8 mouse cellular contexts compared by ENCODE assay signal in the genomic region with DNA sequence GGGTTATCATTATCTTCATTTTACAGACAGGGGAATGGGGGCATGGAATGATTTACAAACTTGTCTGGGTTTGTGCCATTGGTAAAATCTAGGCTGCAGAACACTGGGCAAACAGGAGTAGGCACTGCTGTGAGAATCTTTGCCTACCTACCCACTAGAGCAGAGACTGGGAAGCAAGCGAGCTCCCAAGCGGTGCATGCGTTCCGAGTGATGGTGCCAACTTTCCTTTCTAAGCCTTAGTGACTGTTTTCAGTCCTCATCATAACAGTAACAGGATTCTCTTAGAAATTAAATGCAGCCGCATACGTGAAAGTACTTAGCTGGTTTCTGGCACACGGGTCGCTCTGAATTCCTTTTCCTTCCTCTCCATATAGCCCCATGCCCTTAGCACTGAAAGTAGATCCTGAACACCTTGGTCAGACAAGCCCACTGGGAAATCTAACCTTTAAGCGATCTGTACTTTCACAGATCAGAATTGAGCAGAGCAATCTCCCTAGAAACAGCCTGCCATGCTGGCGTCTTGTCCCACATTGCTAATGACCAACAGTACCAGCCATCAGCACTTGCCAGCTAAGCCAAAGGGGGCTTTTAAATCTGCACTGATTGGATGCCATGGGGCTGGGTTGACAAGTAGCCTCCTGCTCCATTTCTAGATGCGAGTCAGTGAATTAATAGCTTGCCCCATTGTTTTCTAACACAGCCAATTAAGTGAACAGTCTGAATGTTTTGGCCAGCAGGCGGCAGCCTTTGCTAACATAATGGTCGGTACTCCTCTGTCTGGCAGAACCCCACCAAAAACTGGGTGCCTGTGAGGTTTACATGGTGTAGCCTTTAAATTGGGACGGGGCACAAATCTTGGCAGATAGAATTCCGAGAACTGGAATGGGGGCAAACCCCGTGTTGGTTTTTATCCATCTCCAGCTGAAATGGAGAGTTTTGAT. TPM values are rescaled to one million over a fixed set of nuclear protein-coding genes. Genes with fewer than 3 reads are reported as not detected.
DNase-seq lines count a peak whose midpoint lies in the region; ATAC-seq and TF ChIP-seq lines count a peak whose summit lies in the region.

No protein-coding gene starts in this region.

- no peak overlapping the region for H3K9ac ChIP-seq in ES-Bruce4 (ENCODE audit: low read depth, poor library complexity, severe bottlenecking)
- peak overlapping the region; percentile 49 for H3K9ac ChIP-seq in forebrain, postnatal 0 days
- H3K9ac ChIP-seq in lung, embryonic 15.5 days: no peak overlapping the region

- H3K27me3 ChIP-seq in ES-Bruce4 (ENCODE audit: control insufficient read depth, insufficient read depth, low read length, poor library complexity, severe bottlenecking): no peaks in the 10 kb centered on the region
- no peaks in the 10 kb centered on the region for H3K27me3 ChIP-seq in forebrain, postnatal 0 days (ENCODE audit: insufficient read depth, low read length)
- H3K27me3 ChIP-seq in lung, embryonic 15.5 days: no peaks in the 10 kb centered on the region
- no peaks in the 10 kb centered on the region for H3K27me3 ChIP-seq in thymus, adult 2 months (ENCODE audit: control insufficient read depth, insufficient read depth, low read length)

- H3K9me3 ChIP-seq in ES-Bruce4 (replicated peaks; ENCODE audit: control insufficient read depth, insufficient read depth, low read length, poor library complexity, severe bottlenecking): no peaks in the 10 kb centered on the region
- no peaks in the 10 kb centered on the region for H3K9me3 ChIP-seq in forebrain, postnatal 0 days (ENCODE audit: low read length)
- no peaks in the 10 kb centered on the region for H3K9me3 ChIP-seq in lung, embryonic 15.5 days

- H3K4me2 ChIP-seq in forebrain, postnatal 0 days (ENCODE audit: low read depth): peak overlapping the region; percentile 64
- H3K4me2 ChIP-seq in lung, embryonic 15.5 days: peak overlapping the region; percentile 35

- H3K4me3 ChIP-seq in ES-Bruce4 (ENCODE audit: low read depth, low read length): no peak overlapping the region
- H3K4me3 ChIP-seq in forebrain, postnatal 0 days (ENCODE audit: low read depth, low read length): peak overlapping the region; percentile 34
- no peak overlapping the region for H3K4me3 ChIP-seq in lung, embryonic 15.5 days
- H3K4me3 ChIP-seq in thymus, adult 2 months (ENCODE audit: control insufficient read depth, insufficient read depth, low read length): no peak overlapping the region

- 23% methylated on average over 16 of the region's 16 CpGs for WGBS in forebrain, postnatal 0 days
- 51% methylated on average over 16 of the region's 16 CpGs for WGBS in lung, embryonic 15.5 days
- WGBS in thymus, adult 2 months: 56% methylated on average over 16 of the region's 16 CpGs

- H3K27ac ChIP-seq in ES-Bruce4 (ENCODE audit: insufficient read depth, low read length): no peak overlapping the region
- peak overlapping the region; percentile 35; the same call in 1 of the 2 replicates for H3K27ac ChIP-seq in forebrain, postnatal 0 days (ENCODE audit: low read depth, low read length)
- no peak overlapping the region for H3K27ac ChIP-seq in lung, embryonic 15.5 days
- H3K27ac ChIP-seq in thymus, adult 2 months (ENCODE audit: control insufficient read depth, insufficient read depth, low read length): no peak overlapping the region

- TF ChIP-seq POLR2A in ES-Bruce4 (IDR thresholded peaks at IDR 0.05; ENCODE audit: insufficient read depth, low read length): no peak
- no peak for TF ChIP-seq POLR2A in thymus, adult 2 months (IDR thresholded peaks at IDR 0.05; ENCODE audit: control insufficient read depth, extremely low read depth, insufficient read depth, low read length, poor library complexity)

- no peaks in the 10 kb centered on the region for H3K36me3 ChIP-seq in ES-Bruce4 (ENCODE audit: control insufficient read depth, insufficient read depth, low read length, poor library complexity, severe bottlenecking)
- H3K36me3 ChIP-seq in forebrain, postnatal 0 days (ENCODE audit: insufficient read depth): no peaks in the 10 kb centered on the region
- H3K36me3 ChIP-seq in lung, embryonic 15.5 days: no peaks in the 10 kb centered on the region
- H3K36me3 ChIP-seq in thymus, adult 2 months (ENCODE audit: control insufficient read depth, insufficient read depth, low read length): no peaks in the 10 kb centered on the region

- no peaks in the 10 kb centered on the region for H3K4me1 ChIP-seq in ES-Bruce4 (ENCODE audit: control insufficient read depth, insufficient read depth, low read length)
- H3K4me1 ChIP-seq in forebrain, postnatal 0 days (ENCODE audit: insufficient read depth): peaks cover 9% of the 10 kb centered on the region; the same call in 1 of the 2 replicates
- peaks cover 11% of the 10 kb centered on the region for H3K4me1 ChIP-seq in lung, embryonic 15.5 days
- H3K4me1 ChIP-seq in thymus, adult 2 months (replicated peaks; ENCODE audit: control insufficient read depth, insufficient read depth, low read length): no peaks in the 10 kb centered on the region

- peak; percentile 55 for TF ChIP-seq CTCF in ES-Bruce4 (IDR thresholded peaks at IDR 0.05; ENCODE audit: low read depth, low read length)
- TF ChIP-seq CTCF in forebrain, postnatal 0 days (IDR thresholded peaks at IDR 0.05; ENCODE audit: low read depth): peak; percentile 95
- TF ChIP-seq CTCF in thymus, adult 2 months (IDR thresholded peaks at IDR 0.05; ENCODE audit: borderline replicate concordance, control insufficient read depth, extremely low read depth, insufficient read depth, low read length, poor library complexity): no peak

- peak; percentile 91 for ATAC-seq in forebrain, postnatal 0 days
- peak; percentile 42; the same call in 1 of the 2 replicates for ATAC-seq in lung, embryonic 15.5 days (ENCODE audit: borderline replicate concordance, extremely low read depth, low FRiP score, low TSS enrichment)

- peak; percentile 64 for DNase-seq in cerebellum, adult 11 months
- peak; percentile 95 for DNase-seq in forebrain, postnatal 0 days
- peak; percentile 87 to 93 for DNase-seq in heart, postnatal 36 days
- peak; percentile 81 to 98 for DNase-seq in layer of hippocampus, adult 18-20 months (ENCODE audit: low spot score in 2 of 2)
- DNase-seq in ovary, adult 18-20 months (ENCODE audit: low spot score): peak; percentile 63
- DNase-seq in thymus, adult 2 months: peak; percentile 87

- TF ChIP-seq EP300 in ES-Bruce4 (IDR thresholded peaks at IDR 0.05; ENCODE audit: insufficient read depth, low read depth, low read length): no peak

- intact Hi-C loops in heart, postnatal 36 days (cut with DNase I): loop anchor here (1.0 to 5.0 kb wide), 5 partner anchors 424 to 842 kb away; no protein-coding TSS in a partner anchor

RNA-seq across cellular contexts. Expression of a gene that starts 21.7 kb away (rescaled TPM):
- polyA plus RNA-seq in ES-Bruce4 (2011; ENCODE audit: insufficient read depth, insufficient read length, low read depth, missing spikeins): 25.9 and 34.4 TPM in 2 replicates
- total RNA-seq in forebrain, postnatal 0 days (2014; rRNA removed): 21.8 and 35.5 TPM in 2 replicates
- polyA plus RNA-seq in forebrain, postnatal 0 days (2015; fragmentation: Nextera tagmentation; extraction: Ambion mirVana): 28.6 and 29.6 TPM in 2 replicates
- total RNA-seq in heart, postnatal 36 days (2021): 1 to 10 TPM; 4.7 to 5.5 TPM
- 10 to 100 TPM; 18.2 to 20.6 TPM for total RNA-seq in layer of hippocampus, adult 18-20 months (2021)
- polyA plus RNA-seq in lung, embryonic 15.5 days (2015; fragmentation: Nextera tagmentation; extraction: Ambion mirVana): 32.4 and 36.3 TPM in 2 replicates
- 6.5 and 8.5 TPM in 2 replicates for polyA plus RNA-seq in thymus, adult 2 months (2012; rRNA removed)

RNA-seq across cellular contexts. Expression of a gene that starts 22.5 kb away (rescaled TPM):
- polyA plus RNA-seq in ES-Bruce4 (2011; ENCODE audit: insufficient read depth, insufficient read length, low read depth, missing spikeins): 10.7 and 11.4 TPM in 2 replicates
- 12.0 and 14.4 TPM in 2 replicates for total RNA-seq in forebrain, postnatal 0 days (2014; rRNA removed)
- 19.9 and 22.6 TPM in 2 replicates for polyA plus RNA-seq in forebrain, postnatal 0 days (2015; fragmentation: Nextera tagmentation; extraction: Ambion mirVana)
- total RNA-seq in heart, postnatal 36 days (2021): 10 to 100 TPM; 11.9 to 12.0 TPM
- 10 to 100 TPM; 11.4 to 12.1 TPM for total RNA-seq in layer of hippocampus, adult 18-20 months (2021)
- polyA plus RNA-seq in lung, embryonic 15.5 days (2015; fragmentation: Nextera tagmentation; extraction: Ambion mirVana): 17.2 and 17.8 TPM in 2 replicates
- 7.1 and 7.4 TPM in 2 replicates for polyA plus RNA-seq in thymus, adult 2 months (2012; rRNA removed)

RNA-seq across cellular contexts. Expression of a gene that starts 51.2 kb away (rescaled TPM):
- polyA plus RNA-seq in ES-Bruce4 (2011; ENCODE audit: insufficient read depth, insufficient read length, low read depth, missing spikeins): 5.9 and 6.1 TPM in 2 replicates
- 29.3 and 33.4 TPM in 2 replicates for total RNA-seq in forebrain, postnatal 0 days (2014; rRNA removed)
- 26.4 and 26.7 TPM in 2 replicates for polyA plus RNA-seq in forebrain, postnatal 0 days (2015; fragmentation: Nextera tagmentation; extraction: Ambion mirVana)
- 1 to 10 TPM; 2.5 to 2.6 TPM for total RNA-seq in heart, postnatal 36 days (2021)
- total RNA-seq in layer of hippocampus, adult 18-20 months (2021): 10 to 100 TPM; 21.7 to 23.1 TPM
- 13.4 and 14.9 TPM in 2 replicates for polyA plus RNA-seq in lung, embryonic 15.5 days (2015; fragmentation: Nextera tagmentation; extraction: Ambion mirVana)
- polyA plus RNA-seq in thymus, adult 2 months (2012; rRNA removed): 22.9 and 47.3 TPM in 2 replicates
